Mouse (Mus musculus) brain, embryonic 14.5 days (tissue): Measurements from ENCODE around the gene Tmem208. TPM values are rescaled to one million over a fixed set of nuclear protein-coding genes. Genes with fewer than 3 reads are reported as not detected.

Experiments used
- DNase-seq: peaks from one replicate; pipeline ENCODE4 v3.0.0-alpha.2; 2011; ENCODE audit warnings: low read depth
- CTCF ChIP-seq: fragments of 200-500 bp; IDR thresholded peaks from 2 replicates; pipeline ENCODE4 v1.5.1; 2012; ENCODE audit warnings: inconsistent platforms, mild to moderate bottlenecking, moderate library complexity, borderline replicate concordance; ENCODE audit not compliant: insufficient read depth, insufficient read length; ENCODE audit errors: extremely low read depth
- POLR2A ChIP-seq: fragments of 200-500 bp; IDR thresholded peaks from 2 replicates; pipeline ENCODE4 v1.6.1; 2012; ENCODE audit warnings: mild to moderate bottlenecking, inconsistent platforms, borderline replicate concordance; ENCODE audit not compliant: poor library complexity, insufficient read depth, insufficient read length, severe bottlenecking; ENCODE audit errors: extremely low read depth
- polyA plus RNA-seq: library from polyadenylated mRNA; depleted of rRNA; stranded (reverse); fragments of >200 nt; gene quantifications from 2 replicates; pipeline ENCODE4 v1.2.3, GENCODE M21; 2012

Gene Tmem208
- polyA plus RNA-seq, 1 experiment, result 93.6 TPM

GRCm38 (mm10) chr8:105305211-105306145, 20.7 kb upstream of the Tmem208 start, which contains the start of gene Elmo3:
Gene Elmo3, plus strand, starts transcription at chr8:105305601.
- no peak for TF ChIP-seq POLR2A
- TF ChIP-seq CTCF, result no peak
- peak; percentile 40 for DNase-seq

- DNase-seq, result no peak
- TF ChIP-seq POLR2A (no peak), CTCF (no peak)
Observed at GRCm38 (mm10) chr8:105306146-105306691, 19.9 kb upstream of the Tmem208 start.

- DNase-seq, result no peak
- no peak for TF ChIP-seq POLR2A
- TF ChIP-seq CTCF, result no peak
Observed at GRCm38 (mm10) chr8:105307670-105308069, 18.5 kb upstream of the Tmem208 start.

- DNase-seq, result no peak
- no peak for TF ChIP-seq CTCF
- TF ChIP-seq POLR2A, result no peak
Observed at GRCm38 (mm10) chr8:105308428-105308827, 17.7 kb upstream of the Tmem208 start.

- DNase-seq, result no peak
- TF ChIP-seq CTCF (no peak), POLR2A (no peak)
Observed at GRCm38 (mm10) chr8:105309142-105309847, 16.9 kb upstream of the Tmem208 start.

- no peak for DNase-seq
- TF ChIP-seq CTCF, result no peak
- TF ChIP-seq POLR2A, result no peak
Observed at GRCm38 (mm10) chr8:105310118-105310517, 16.0 kb upstream of the Tmem208 start.

GRCm38 (mm10) chr8:105311718-105312117, 14.4 kb upstream of the Tmem208 start:
- no peak for DNase-seq

GRCm38 (mm10) chr8:105312891-105313481, 13.2 kb upstream of the Tmem208 start:
- no peak for TF ChIP-seq POLR2A
- TF ChIP-seq CTCF, result no peak
- no peak for DNase-seq

More at GRCm38 (mm10) chr8:105311718-105312117, 14.4 kb upstream of the Tmem208 start:
- TF ChIP-seq POLR2A (no peak), CTCF (no peak)

GRCm38 (mm10) chr8:105313622-105314402, 12.3 kb upstream of the Tmem208 start:
- TF ChIP-seq CTCF (no peak), POLR2A (no peak)
- DNase-seq, result no peak

- TF ChIP-seq POLR2A, result no peak
- no peak for TF ChIP-seq CTCF
Observed at GRCm38 (mm10) chr8:105315073-105315769, 10.9 kb upstream of the Tmem208 start.

More at GRCm38 (mm10) chr8:105315073-105315769, 10.9 kb upstream of the Tmem208 start:
- DNase-seq, result no peak
